Mouse (Mus musculus): Measurements from ENCODE around the gene Anp32e.
"Not testable (repeated sequence)": the region's sequence is repeated elsewhere in the genome, so short reads cannot be mapped to it uniquely, and the experiment has no call there.

Gene Anp32e

GRCm38 (mm10) chr3:95969277-95969676 is 40.2 kb downstream of the Anp32e start:
- no peak for DNase-seq (ENCODE audit: extremely low read depth, insufficient read length, low spot score)

DNA sequence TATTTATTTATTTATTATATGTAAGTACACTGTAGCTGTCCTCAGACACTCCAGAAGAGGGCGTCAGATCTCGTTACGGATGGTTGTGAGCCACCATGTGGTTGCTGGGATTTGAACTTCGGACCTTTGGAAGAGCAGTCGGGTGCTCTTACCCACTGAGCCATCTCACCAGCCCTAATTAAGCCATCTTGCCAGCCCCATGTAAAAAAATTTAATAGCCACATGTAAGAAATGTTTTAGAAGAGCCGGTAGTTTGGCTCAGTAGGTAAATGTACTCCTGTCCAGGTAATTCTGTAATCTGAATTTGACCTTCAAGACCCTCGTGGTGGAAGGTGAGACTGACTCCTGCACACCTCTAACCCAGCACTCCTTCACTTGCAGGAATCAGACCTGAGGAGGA is 41.6 kb downstream of the Anp32e start:
- not testable (repeated sequence) for DNase-seq (ENCODE audit: extremely low read depth, insufficient read length, low spot score)

DNA sequence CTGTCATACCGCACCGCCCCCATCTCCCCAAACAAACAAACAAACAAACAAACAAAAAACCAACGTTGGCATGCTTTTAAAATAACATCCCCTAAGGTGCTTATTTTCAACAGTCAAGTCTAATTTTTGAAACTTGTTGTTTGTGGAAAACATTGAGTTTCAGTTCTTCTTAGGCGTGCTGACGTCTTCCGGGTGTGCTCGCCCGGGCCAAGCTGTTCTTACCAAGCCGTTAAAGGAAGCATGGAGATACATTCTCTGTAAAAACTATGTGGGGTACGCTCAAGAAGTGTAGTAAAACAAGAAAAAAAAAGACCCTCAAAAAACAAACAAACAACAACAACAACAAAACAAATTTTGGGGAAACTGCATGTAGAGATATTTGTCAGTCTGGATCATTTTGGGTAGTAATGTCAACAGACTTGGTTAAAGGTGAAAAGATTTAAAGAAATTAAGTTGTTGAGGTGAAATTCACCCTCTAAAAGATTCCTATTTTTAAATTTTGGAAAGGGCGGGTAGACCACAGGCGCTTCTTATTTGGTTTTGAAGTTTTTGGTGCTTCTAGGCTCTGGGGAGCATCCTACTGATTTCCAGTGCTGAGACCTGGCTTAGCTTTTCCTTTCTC is 43.3 kb downstream of the Anp32e start:
- DNase-seq (ENCODE audit: extremely low read depth, insufficient read length, low spot score): no peak

GRCm38 (mm10) chr3:95972873-95973634 is 44.0 kb downstream of the Anp32e start:
- no peak for DNase-seq (ENCODE audit: extremely low read depth, insufficient read length, low spot score)

DNA sequence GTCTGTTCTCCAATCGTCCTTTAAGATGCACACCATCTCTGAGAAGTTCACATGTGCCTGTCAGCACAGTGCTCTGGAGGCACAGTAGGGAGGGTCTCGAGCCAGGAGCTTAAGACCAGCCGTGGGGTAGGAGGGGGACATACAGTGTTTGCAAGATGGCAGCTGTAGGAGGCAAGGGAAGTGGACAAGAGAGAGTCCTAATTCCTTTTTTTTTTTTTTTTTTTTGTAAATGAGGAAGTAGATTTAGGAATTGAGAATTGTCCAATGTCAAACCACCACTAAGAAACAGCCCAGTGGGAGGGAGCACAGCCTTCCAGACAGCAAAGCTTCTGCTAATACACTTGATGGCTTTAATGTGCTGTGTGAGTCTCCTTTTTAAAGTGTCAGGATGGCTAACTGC is 48.0 kb downstream of the Anp32e start:
- DNase-seq (ENCODE audit: extremely low read depth, insufficient read length, low spot score): no peak

DNA sequence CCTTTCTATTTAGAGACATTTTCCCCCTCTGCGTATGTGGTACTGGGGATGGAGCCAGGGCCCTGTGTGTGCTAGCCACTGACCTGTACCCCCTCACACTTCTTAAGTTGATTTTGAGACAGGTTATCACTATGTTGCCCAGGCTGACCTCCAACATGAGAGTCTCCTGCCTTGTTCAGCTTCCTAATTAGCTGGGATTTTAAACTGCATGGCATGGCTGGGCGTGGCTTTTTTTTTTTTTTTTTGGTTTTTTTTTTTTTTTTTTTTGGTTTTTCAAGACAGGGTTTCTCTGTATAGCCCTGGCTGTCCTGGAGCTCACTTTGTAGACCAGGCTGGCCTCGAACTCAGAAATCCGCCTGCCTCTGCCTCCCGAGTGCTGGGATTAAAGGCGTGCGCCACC is 48.5 kb downstream of the Anp32e start:
- not testable (repeated sequence) for DNase-seq (ENCODE audit: extremely low read depth, insufficient read length, low spot score)

DNA sequence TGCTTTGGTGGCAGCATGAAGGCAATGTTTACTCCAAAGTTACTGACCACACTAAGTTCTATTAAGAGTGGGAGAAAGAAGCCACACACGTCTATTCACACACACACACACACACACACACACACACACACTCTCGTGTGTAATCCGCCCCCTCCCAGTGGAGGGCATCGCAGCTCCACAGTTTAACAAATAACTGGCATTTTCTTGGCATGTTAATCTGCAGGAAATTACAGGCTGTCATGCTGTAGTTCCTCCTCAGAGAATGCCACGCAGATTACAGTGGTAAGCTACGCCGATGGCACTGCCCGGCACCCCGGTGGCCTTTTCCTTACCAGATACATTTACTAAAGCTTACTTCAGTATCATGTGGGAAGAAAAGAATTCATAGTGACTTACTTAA is 49.2 kb downstream of the Anp32e start:
- DNase-seq (ENCODE audit: extremely low read depth, insufficient read length, low spot score): no peak

DNA sequence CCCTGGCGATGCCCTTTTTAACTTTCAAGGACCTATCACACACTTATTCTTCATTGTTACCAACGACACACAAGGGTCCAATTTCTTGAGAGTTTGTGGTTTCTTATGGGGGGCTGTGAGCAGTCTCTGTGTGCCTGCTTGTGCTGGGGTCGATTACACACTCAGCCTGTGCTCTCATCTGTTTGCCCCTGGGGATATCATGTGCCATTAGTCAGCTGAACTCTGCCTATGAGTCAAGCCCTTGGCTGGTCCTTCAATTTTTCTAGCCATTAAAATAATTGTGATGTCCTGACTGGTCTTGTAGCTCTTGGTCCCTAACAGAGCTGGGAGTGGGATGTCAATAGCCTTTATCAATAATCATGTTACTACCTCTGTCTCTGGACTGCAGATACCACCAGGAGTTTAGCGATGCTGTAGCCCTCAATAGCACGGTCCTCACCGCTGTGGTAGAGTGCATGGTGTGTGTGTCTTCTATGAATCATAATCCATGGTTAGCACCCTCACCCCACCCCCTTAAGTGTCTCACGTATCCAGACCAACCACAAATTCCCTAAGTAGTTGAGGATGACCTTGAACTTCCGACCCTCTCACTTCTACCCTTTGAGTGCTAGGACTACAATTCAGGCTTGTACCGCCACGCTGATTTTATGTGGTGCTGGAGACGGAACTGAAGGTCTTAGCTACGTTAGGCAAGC is 51.4 kb downstream of the Anp32e start:
- peak; percentile 50 for DNase-seq (ENCODE audit: extremely low read depth, insufficient read length, low spot score)

DNA sequence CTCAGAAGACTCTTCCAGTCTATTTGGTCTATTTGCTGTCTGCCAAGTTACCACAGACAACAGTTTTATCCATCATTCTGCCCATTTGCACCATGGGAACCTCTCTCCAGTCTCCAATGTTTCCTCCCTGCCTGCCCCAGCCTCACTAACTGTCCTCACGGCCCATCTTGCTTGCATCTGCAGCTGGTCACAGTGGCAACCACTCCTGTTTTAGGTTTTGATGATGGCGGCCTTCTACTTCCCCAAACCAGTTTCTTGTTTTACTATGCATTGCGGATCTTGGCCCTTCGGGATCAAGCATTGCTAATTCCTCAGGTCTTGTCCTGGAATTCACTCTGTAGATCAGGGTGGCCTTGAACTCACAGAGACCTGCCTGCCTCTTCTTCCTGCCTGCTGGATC is 53.1 kb downstream of the Anp32e start:
- DNase-seq (ENCODE audit: extremely low read depth, insufficient read length, low spot score): no peak

GRCm38 (mm10) chr3:95985209-95986000 is 56.4 kb downstream of the Anp32e start:
- no peak for DNase-seq (ENCODE audit: extremely low read depth, insufficient read length, low spot score)

- no peak for DNase-seq (ENCODE audit: extremely low read depth, insufficient read length, low spot score)
Observed at GRCm38 (mm10) chr3:95986001-95986622, 57.1 kb downstream of the Anp32e start.

DNA sequence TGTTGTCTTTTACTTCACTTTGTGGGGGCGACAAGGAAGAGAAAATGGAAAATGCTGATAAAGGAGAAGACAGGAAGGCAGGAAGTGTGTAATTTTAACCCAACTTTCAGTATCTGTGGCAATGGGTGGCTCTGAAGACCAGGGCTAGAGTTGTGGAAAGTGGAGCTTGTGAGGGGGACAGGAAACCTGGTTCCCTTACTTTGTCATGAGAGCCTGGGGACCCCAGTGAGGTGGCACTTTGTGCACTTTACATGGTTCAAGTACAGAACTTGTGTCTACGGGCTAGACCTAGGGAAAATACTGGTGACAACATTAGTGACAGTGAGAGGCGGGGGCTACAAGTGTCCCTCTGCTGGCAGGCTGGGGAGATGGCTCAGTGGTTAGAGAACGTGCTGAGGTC is 57.9 kb downstream of the Anp32e start:
- no peak for DNase-seq (ENCODE audit: extremely low read depth, insufficient read length, low spot score)

GRCm38 (mm10) chr3:95987386-95988110 is 58.5 kb downstream of the Anp32e start:
- DNase-seq (ENCODE audit: extremely low read depth, insufficient read length, low spot score): no peak

- DNase-seq (ENCODE audit: extremely low read depth, insufficient read length, low spot score): no peak
Observed at GRCm38 (mm10) chr3:95988138-95988537, 59.1 kb downstream of the Anp32e start.

GRCm38 (mm10) chr3:95988969-95989368 is 59.9 kb downstream of the Anp32e start:
- DNase-seq (ENCODE audit: extremely low read depth, insufficient read length, low spot score): no peak

DNA sequence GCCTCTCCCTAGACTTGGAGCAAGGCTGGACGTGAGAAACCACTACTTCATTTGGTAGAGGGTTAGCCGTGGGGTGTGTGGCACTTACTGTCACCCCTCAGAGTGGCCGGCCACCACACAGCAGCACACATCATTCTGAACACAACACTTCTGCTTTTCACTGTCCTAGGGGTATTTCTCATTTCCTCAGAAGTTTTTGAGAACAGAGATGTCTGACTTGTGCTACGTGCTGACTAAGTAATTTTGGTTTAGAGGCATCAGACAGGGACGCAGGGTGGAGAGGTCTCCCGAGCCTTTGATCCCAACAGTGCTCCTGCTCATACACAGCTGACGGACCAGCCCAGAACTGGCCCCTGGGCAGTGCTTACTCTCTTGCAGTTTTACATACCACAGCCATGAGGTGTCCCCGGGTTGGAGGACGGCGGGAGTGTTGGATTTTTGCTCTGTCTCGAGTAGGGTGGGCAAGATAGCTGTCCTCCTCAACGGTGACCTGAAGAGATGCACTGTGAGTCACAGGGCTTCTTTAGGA is 61.4 kb downstream of the Anp32e start:
- DNase-seq (ENCODE audit: extremely low read depth, insufficient read length, low spot score): peak; percentile 74

DNA sequence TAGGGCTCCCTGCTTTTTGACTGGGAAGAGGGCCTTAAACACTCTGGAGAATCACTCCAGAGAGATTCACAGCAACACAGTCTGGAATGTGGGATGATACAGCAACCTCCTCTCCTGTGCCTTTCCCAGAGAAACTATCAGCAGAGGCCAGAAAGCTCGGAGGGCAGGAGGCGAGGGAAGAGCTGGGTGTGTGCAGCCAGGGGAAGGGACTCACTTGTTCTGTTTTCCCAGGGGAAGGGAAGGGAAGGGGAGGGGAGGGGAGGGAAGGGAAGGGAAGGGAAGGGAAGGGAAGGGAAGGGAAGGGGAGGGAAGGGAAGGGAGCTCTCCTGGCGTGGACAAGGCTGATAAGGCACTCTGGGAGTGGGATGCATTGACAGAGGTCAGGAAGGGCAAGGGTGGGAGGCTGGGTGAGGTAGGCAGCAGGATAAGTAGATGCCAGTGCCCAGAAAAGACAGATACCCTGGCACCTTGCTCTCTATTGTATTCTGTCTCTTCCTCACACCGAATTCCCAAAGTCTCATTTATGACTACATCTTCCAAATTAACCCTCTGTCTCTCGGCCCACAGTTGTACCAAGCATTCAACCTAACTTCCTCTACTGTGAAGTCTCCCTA is 64.1 kb downstream of the Anp32e start:
- no peak for DNase-seq (ENCODE audit: extremely low read depth, insufficient read length, low spot score)

DNA sequence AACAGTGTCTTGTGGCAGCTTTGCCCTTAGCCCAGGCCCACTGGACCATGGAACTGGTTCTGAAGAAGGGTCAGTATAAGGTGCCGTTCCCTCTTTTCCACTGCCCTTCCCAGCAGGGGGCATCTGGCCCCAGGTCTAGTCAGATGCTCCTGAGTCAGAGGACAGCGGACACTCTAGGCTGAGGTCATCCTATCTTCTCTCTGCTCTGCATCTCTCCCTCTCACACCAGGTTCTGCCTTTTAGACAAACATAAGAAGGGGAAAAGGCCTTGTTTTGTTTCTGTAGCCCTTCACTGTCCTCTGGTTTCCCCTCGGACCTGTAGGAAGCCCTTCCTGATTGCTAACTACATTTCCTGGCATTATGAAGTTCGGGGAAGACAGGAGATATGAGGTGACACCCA is 64.8 kb downstream of the Anp32e start:
- DNase-seq (ENCODE audit: extremely low read depth, insufficient read length, low spot score): no peak

- DNase-seq (ENCODE audit: extremely low read depth, insufficient read length, low spot score): no peak
Observed at GRCm38 (mm10) chr3:95994381-95994846, 65.4 kb downstream of the Anp32e start.

All from 3134 (cell line).